Mouse (Mus musculus) myocyte (in vitro differentiated cells): Measurements from ENCODE around the gene Dnah6.

Experiments
- POLR2A ChIP-seq: IDR thresholded peaks from one replicate; pipeline ENCODE4 v1.6.1; 2011; ENCODE audit warnings: low read depth, mild to moderate bottlenecking, control low read depth, moderate library complexity; ENCODE audit not compliant: insufficient read length
- TCF12 ChIP-seq: IDR thresholded peaks from one replicate; pipeline ENCODE4 v1.6.1; 2011; ENCODE audit warnings: mild to moderate bottlenecking, control low read depth; ENCODE audit not compliant: poor library complexity, insufficient read depth, severe bottlenecking
- USF1 ChIP-seq: IDR thresholded peaks from one replicate; pipeline ENCODE4 v1.6.1; 2011; ENCODE audit warnings: low read depth, mild to moderate bottlenecking, control low read depth, moderate library complexity

- no peak for TF ChIP-seq USF1
- TF ChIP-seq TCF12, result no peak
- no peak for TF ChIP-seq POLR2A
These were observed 6.1 kb upstream of the Dnah6 start for GRCm38 (mm10) chr6:73227376-73228158.
